Mouse (Mus musculus) megakaryocyte, embryonic 14.5 days (primary cell): ENCODE data around the gene Ndufc2.

Experiments
- FLI1 ChIP-seq: IDR thresholded peaks from 2 replicates; pipeline ENCODE4 v1.6.1; 2012; ENCODE audit warnings: low read length, inconsistent platforms, mixed read lengths
- GATA1 ChIP-seq: IDR thresholded peaks from 3 replicates; pipeline ENCODE4 v1.6.1; 2012; ENCODE audit warnings: mixed read lengths, low read length, inconsistent platforms, borderline replicate concordance

DNA sequence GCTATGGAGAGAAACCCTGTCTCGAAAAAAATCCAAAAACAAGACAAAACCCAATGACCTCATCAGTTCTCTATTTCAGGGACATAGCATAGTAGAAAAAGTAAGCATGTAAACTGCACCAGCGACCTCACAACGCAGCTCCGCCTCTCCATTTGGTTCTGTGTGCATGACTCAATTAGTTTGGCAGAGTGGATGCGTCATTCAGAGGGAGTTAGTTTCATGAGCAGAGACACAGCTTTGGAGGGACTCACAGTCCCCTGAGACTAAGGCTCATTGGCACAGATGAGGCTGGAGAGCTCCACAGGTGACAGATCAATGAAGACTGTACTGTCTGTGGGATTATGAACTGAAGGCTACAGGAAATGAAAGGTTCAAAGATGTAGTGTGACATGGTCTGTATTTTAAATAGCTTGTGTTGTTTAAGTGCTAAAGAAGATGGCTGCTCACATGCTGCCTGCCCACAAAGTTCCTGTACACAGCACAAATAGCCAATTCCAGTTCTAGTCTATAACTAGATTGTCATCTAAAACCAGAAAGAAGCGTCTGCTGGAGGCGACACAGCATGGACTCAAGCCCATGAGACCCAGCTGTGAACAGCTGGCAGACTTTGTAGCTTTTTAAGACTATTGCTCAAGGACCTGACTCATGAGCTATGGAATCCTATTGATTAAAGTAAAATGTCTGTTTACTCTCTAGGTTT is 13.5 kb upstream of the Ndufc2 start:
- TF ChIP-seq GATA1 (no peak), FLI1 (no peak)
